Mouse (Mus musculus) left cerebral cortex, postnatal 25 days (tissue): ENCODE measurements at regions not wholly inside any gene's neighbourhood (a gene's known extent, or its start where the extent isn't known, plus 50 kb on each side); places are given as distances from the start of the nearest gene placed in this dataset.
"Not testable (repeated sequence)": the region's sequence is repeated elsewhere in the genome, so short reads cannot be mapped to it uniquely, and the experiment has no call there.

ENCODE experiments used
- DNase-seq, 2 experiments: peaks; one replicate each; pipeline ENCODE4 v3.0.0; 2022; ENCODE audit warnings: low spot score in 2 of 2, mixed read lengths in 1 of 2
- intact Hi-C: fragments of 180-260 bp; cut with DNase I; formaldehyde crosslinking; loops from one replicate; pipeline ENCODE4 v1.15.1; 2025

- intact Hi-C loops: loop anchor here (5.0 to 10.0 kb wide), 2 partner anchors 84 to 1536 kb away; no protein-coding TSS in a partner anchor
- DNase-seq: no peak
These were observed 253.3 kb upstream of the Tgfbr2 start for GRCm38 (mm10) chr9:116428475-116428874.

GRCm38 (mm10) chr9:116427278-116427677 lies 252.1 kb upstream of the Tgfbr2 start:
- DNase-seq: peak in 1 of 2 experiments; percentile 37
- intact Hi-C loops: loop anchor here (2.0 to 10.0 kb wide), 3 partner anchors 85 to 1538 kb away; no protein-coding TSS in a partner anchor

- intact Hi-C loops: loop anchor here (2.0 to 10.0 kb wide), 3 partner anchors 86 to 1538 kb away; no protein-coding TSS in a partner anchor
- DNase-seq: peak; percentile 71 to 76
These were observed 251.3 kb upstream of the Tgfbr2 start for GRCm38 (mm10) chr9:116426269-116426999.

- intact Hi-C loops: loop anchor here (5.0 to 10.0 kb wide), 2 partner anchors 87 to 1539 kb away; no protein-coding TSS in a partner anchor
- not testable (repeated sequence) for DNase-seq
These were observed 250.2 kb upstream of the Tgfbr2 start for GRCm38 (mm10) chr9:116425400-116425799.

- intact Hi-C loops: no loop called here
These were observed 239.9 kb upstream of the Tgfbr2 start for GRCm38 (mm10) chr9:116415021-116415420.

GRCm38 (mm10) chr9:116411067-116411466 lies 235.9 kb upstream of the Tgfbr2 start:
- intact Hi-C loops: no loop called here
- DNase-seq: no peak

More at GRCm38 (mm10) chr9:116415021-116415420, 239.9 kb upstream of the Tgfbr2 start:
- DNase-seq: no peak

- intact Hi-C loops: no loop called here
- DNase-seq: no peak
These were observed 235.3 kb upstream of the Tgfbr2 start for GRCm38 (mm10) chr9:116410461-116410860.

- DNase-seq: no peak
- intact Hi-C loops: no loop called here
These were observed 233.0 kb upstream of the Tgfbr2 start for GRCm38 (mm10) chr9:116408116-116408515.

GRCm38 (mm10) chr9:116405051-116405450 lies 229.9 kb upstream of the Tgfbr2 start:
- intact Hi-C loops: no loop called here

GRCm38 (mm10) chr9:116401821-116402220 lies 226.7 kb upstream of the Tgfbr2 start:
- intact Hi-C loops: no loop called here
- DNase-seq: no peak

More at GRCm38 (mm10) chr9:116405051-116405450, 229.9 kb upstream of the Tgfbr2 start:
- no peak for DNase-seq

GRCm38 (mm10) chr9:116400270-116400669 lies 225.1 kb upstream of the Tgfbr2 start:
- DNase-seq: no peak
- intact Hi-C loops: no loop called here

GRCm38 (mm10) chr9:116399296-116399695 lies 224.1 kb upstream of the Tgfbr2 start:
- intact Hi-C loops: no loop called here
- DNase-seq: no peak

- intact Hi-C loops: no loop called here
- peak in 1 of 2 experiments; percentile 7 for DNase-seq
These were observed 217.1 kb upstream of the Tgfbr2 start for GRCm38 (mm10) chr9:116392258-116392657.

- DNase-seq: no peak
These were observed 214.6 kb upstream of the Tgfbr2 start for GRCm38 (mm10) chr9:116389781-116390180.

GRCm38 (mm10) chr9:116388863-116389262 lies 213.7 kb upstream of the Tgfbr2 start:
- intact Hi-C loops: loop anchor here (5.0 kb wide), 1 partner anchor 327 kb away; no protein-coding TSS in a partner anchor
- no peak for DNase-seq

More at GRCm38 (mm10) chr9:116389781-116390180, 214.6 kb upstream of the Tgfbr2 start:
- intact Hi-C loops: loop anchor here (5.0 kb wide), 1 partner anchor 327 kb away; no protein-coding TSS in a partner anchor

GRCm38 (mm10) chr9:116388025-116388424 lies 212.9 kb upstream of the Tgfbr2 start:
- DNase-seq: no peak
- intact Hi-C loops: loop anchor here (5.0 kb wide), 1 partner anchor 326 kb away; no protein-coding TSS in a partner anchor

GRCm38 (mm10) chr9:116384176-116385076 lies 209.3 kb upstream of the Tgfbr2 start:
- DNase-seq: peak; percentile 32 to 59
- intact Hi-C loops: loop anchor here (5.0 kb wide), 2 partner anchors 297 to 322 kb away; no protein-coding TSS in a partner anchor

GRCm38 (mm10) chr9:116383411-116384101 lies 208.4 kb upstream of the Tgfbr2 start:
- intact Hi-C loops: loop anchor here (5.0 kb wide), 1 partner anchor 296 kb away; no protein-coding TSS in a partner anchor
- no peak for DNase-seq

- DNase-seq: no peak
- intact Hi-C loops: no loop called here
These were observed 202.5 kb upstream of the Tgfbr2 start for GRCm38 (mm10) chr9:116377706-116378105.
